Mouse (Mus musculus) E14TG2a.4 (cell line): ENCODE measurements around the gene Kmt5c.

ENCODE experiments used
- H3K27me3 ChIP-seq: 2 replicates; pipeline ENCODE4 v1.6.1; 2014; ENCODE audit warnings: low read length, control low read depth; ENCODE audit not compliant: insufficient read depth
- H3K36me3 ChIP-seq: 2 replicates; pipeline ENCODE4 v1.6.1; 2014; ENCODE audit warnings: low read length, control low read depth; ENCODE audit not compliant: insufficient read depth
- H3K4me1 ChIP-seq: replicated peaks from 2 replicates; pipeline ENCODE4 v1.6.1; 2014; ENCODE audit warnings: low read depth, low read length, control low read depth
- H3K4me3 ChIP-seq: replicated peaks from 2 replicates; pipeline ENCODE4 v1.5.1; 2014; ENCODE audit warnings: mild to moderate bottlenecking, low read length
- H3K9me3 ChIP-seq: 2 replicates; pipeline ENCODE4 v1.6.1; 2014; ENCODE audit warnings: low read length, control low read depth
- CTCF ChIP-seq: conservative IDR thresholded peaks from 2 replicates; pipeline ENCODE4 v1.5.1; 2014; ENCODE audit warnings: low read length
- NANOG ChIP-seq: IDR thresholded peaks from 2 replicates; pipeline ENCODE4 v1.6.1; 2014; ENCODE audit warnings: borderline replicate concordance, low read length, mixed read lengths
- POU5F1 ChIP-seq: IDR thresholded peaks from 2 replicates; pipeline ENCODE4 v1.6.1; 2014; ENCODE audit warnings: low read length, borderline replicate concordance

Kmt5c gene

GRCm38 (mm10) chr7:4776861-4777830, 37.2 kb downstream of the Kmt5c start:
- Histone ChIP-seq H3K4me1 (peaks cover 44% of the 10 kb centered on the region), H3K4me3 (peak overlapping the region; percentile 79), H3K9me3 (no peaks in the 10 kb centered on the region), H3K36me3 (no peaks in the 10 kb centered on the region), H3K27me3 (peaks cover 82% of the 10 kb centered on the region)
- TF ChIP-seq CTCF: no peak
- no peak for TF ChIP-seq NANOG
- TF ChIP-seq POU5F1: no peak

GRCm38 (mm10) chr7:4777851-4778637, 38.1 kb downstream of the Kmt5c start:
- peaks cover 91% of the 10 kb centered on the region for H3K27me3 ChIP-seq
- H3K9me3 ChIP-seq: no peaks in the 10 kb centered on the region
- TF ChIP-seq POU5F1 (no peak), CTCF (no peak), NANOG (no peak)
- H3K36me3 ChIP-seq: no peaks in the 10 kb centered on the region
- H3K4me3 ChIP-seq: no peak overlapping the region
- H3K4me1 ChIP-seq: peaks cover 46% of the 10 kb centered on the region

- Histone ChIP-seq H3K4me1 (peaks cover 52% of the 10 kb centered on the region), H3K27me3 (peaks cover 96% of the 10 kb centered on the region), H3K36me3 (peaks cover 15% of the 10 kb centered on the region), H3K4me3 (no peak overlapping the region), H3K9me3 (no peaks in the 10 kb centered on the region)
- TF ChIP-seq POU5F1 (no peak), CTCF (no peak), NANOG (no peak)
Observed at GRCm38 (mm10) chr7:4779921-4780320, 40.0 kb downstream of the Kmt5c start.

DNA sequence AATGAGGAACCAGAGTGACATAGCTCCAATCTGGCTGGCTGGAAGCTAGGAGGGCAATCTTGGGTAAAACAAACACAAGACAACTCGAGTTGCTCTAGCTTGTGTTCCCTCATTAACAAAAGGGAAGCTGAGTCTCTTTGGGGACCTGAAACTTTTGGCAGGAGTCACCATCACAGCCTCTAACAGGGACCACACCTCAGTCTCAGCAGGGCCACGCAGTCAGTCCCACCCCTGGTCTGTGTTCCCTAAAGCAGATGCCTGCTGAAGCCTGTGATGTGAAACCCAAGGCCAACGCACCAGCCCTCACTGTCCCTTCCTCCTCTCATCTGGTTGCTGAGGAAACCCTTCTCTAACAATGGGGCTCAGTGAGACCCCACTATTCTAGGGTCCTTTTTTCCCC, 42.2 kb downstream of the Kmt5c start:
- Histone ChIP-seq H3K36me3 (peaks cover 34% of the 10 kb centered on the region), H3K4me1 (peaks cover 41% of the 10 kb centered on the region), H3K27me3 (peaks cover 80% of the 10 kb centered on the region), H3K4me3 (no peak overlapping the region), H3K9me3 (no peaks in the 10 kb centered on the region)
- no peak for TF ChIP-seq NANOG
- no peak for TF ChIP-seq CTCF
- no peak for TF ChIP-seq POU5F1

DNA sequence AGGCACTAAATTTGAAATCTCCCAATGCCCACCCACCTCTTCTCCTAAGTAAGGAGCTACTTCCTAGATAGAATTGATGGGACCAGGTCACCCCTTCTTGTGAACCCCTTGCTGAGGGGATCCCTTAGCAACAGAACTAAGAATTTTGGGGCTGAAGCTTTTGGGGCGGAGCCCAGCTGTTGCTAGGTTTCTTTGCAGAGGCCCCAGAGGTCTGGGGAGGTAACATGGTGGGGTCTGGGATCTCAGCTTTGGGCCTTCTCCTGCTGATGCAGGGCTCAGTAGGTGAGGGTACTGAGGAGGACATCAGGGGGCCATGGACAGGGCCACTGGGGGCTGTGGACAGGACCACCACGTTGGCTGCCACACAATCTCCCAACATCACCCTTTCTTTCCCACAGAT, 42.8 kb downstream of the Kmt5c start, which contains the start of the genes Il11 and Tmem190:
TSS of gene Il11 (minus strand) at position 101 of the 400 bp plus-strand sequence.
TSS of gene Tmem190 (plus strand) at position 179 of the 400 bp plus-strand sequence.
- Histone ChIP-seq H3K9me3 (no peaks in the 10 kb centered on the region), H3K4me3 (no peak within 1 kb of the TSS)
- TF ChIP-seq POU5F1: no peak
- TF ChIP-seq CTCF: no peak
- no peak for TF ChIP-seq NANOG

GRCm38 (mm10) chr7:4783667-4784268, 43.9 kb downstream of the Kmt5c start:
- Histone ChIP-seq H3K9me3 (no peaks in the 10 kb centered on the region), H3K4me1 (peaks cover 41% of the 10 kb centered on the region), H3K27me3 (peaks cover 66% of the 10 kb centered on the region), H3K4me3 (no peak overlapping the region), H3K36me3 (peaks cover 37% of the 10 kb centered on the region)
- TF ChIP-seq NANOG: no peak
- no peak for TF ChIP-seq POU5F1
- no peak for TF ChIP-seq CTCF

More for the DNA sequence above, 42.8 kb downstream of the Kmt5c start, which contains the start of the genes Il11 and Tmem190:
- Histone ChIP-seq H3K36me3 (peaks cover 37% of the 10 kb centered on the region), H3K4me1 (peaks cover 41% of the 10 kb centered on the region), H3K27me3 (peaks cover 75% of the 10 kb centered on the region)

- TF ChIP-seq NANOG (no peak), CTCF (no peak), POU5F1 (no peak)
- peaks cover 42% of the 10 kb centered on the region for H3K36me3 ChIP-seq
- H3K27me3 ChIP-seq: peaks cover 17% of the 10 kb centered on the region
- peaks cover 41% of the 10 kb centered on the region for H3K4me1 ChIP-seq
- no peaks in the 10 kb centered on the region for H3K9me3 ChIP-seq
- peak overlapping the region; percentile 87 for H3K4me3 ChIP-seq
Observed at GRCm38 (mm10) chr7:4788499-4789435, 48.9 kb downstream of the Kmt5c start.
